Mouse (Mus musculus): ENCODE measurements around the gene Clrn2. TPM values are rescaled to one million over a fixed set of nuclear protein-coding genes. Genes with fewer than 3 reads are reported as not detected.
"Not testable (repeated sequence)": the region's sequence is repeated elsewhere in the genome, so short reads cannot be mapped to it uniquely, and the experiment has no call there.

Gene Clrn2
- total and polyA plus RNA-seq, 2 experiments from 2014 or later = 0.36 TPM; not detected in 1

DNA sequence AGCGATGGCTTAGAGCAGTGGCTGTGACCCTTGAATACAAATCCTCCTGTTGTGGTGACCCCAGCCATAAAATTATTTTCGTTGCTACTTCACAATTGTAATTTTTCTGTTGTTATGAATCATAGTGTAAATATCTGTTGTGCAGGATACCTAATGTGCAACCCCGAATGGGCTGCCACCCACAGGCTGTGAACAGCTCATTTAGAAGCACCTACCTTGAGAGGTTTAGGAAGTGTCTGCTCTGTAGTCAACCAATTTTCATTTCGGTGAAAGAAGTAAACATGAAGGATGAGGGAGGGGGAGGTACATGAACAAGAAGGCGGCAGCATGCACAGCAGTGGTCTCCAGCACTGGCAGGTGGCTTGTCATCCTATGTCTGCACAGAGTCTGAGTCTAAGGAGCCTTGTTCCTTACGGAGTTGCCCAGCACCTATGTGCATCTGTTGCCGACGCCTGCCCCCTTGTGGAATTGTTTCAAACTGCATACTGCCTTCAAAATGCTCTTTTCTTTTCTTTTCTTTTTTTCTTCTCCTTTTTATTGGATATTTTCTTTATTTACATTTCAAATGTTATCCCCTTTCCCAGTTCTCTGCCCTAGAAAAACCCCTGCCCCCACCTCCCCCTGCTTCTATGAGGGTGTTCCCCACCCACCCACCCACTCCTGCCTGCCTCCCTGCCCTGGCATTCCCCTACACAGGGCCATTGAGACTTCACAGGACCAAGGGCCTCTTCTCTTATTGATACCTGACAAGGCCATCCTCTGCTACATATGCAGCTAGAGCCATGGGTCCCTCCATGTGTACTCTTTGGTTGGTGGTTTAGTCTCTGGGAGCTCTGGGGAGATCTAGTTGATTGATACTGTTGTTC, 29.3 kb upstream of the Clrn2 start:
- Histone ChIP-seq H3K4me3 (ENCODE audit: low read length) (no peak overlapping the region), H3K4me1 (ENCODE audit: insufficient read depth, low read length) (no peaks in the 10 kb centered on the region), H3K36me3 (ENCODE audit: insufficient read depth, low read length) (no peaks in the 10 kb centered on the region), H3K27ac (no peak overlapping the region), H3K9ac (replicated peaks; ENCODE audit: low read length) (no peak overlapping the region), H3K27me3 (ENCODE audit: insufficient read depth, low read length) (no peaks in the 10 kb centered on the region), H3K9me3 (ENCODE audit: low read length) (no peaks in the 10 kb centered on the region), H3K4me2 (ENCODE audit: low read depth, low read length) (no peak overlapping the region)
- DNase-seq (ENCODE audit: low spot score) (peak; percentile 81), ATAC-seq (peak; percentile 90)
- WGBS = 39% methylated on average over 8 of the region's 8 CpGs
- peak; percentile 88 for TF ChIP-seq CTCF (IDR thresholded peaks at IDR 0.05; ENCODE audit: low read depth)

DNA sequence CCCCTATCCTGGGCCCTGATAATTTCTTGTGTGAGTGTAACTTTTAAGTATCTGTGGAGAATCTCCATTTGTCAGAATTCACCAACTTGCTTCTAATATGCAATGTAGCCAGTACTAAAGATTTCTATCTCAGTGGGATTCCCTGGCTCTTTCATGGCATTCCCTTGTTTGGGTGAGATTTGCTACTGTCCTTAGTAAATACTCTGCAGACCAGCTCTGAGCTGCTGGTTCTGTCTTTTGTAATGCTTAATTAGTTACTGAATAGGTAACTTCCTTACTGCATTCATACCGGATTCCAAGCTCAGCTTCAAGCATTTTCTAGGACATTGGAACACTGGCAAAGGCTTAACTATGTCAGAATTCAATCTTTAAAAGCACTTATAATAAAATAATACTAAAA, 27.8 kb upstream of the Clrn2 start:
- not testable (repeated sequence) for H3K36me3 ChIP-seq (ENCODE audit: insufficient read depth, low read length); ATAC-seq; H3K4me2 ChIP-seq (ENCODE audit: low read depth, low read length); H3K4me3 ChIP-seq (ENCODE audit: low read length); H3K9me3 ChIP-seq (ENCODE audit: low read length); DNase-seq (ENCODE audit: low spot score); H3K27me3 ChIP-seq (ENCODE audit: insufficient read depth, low read length); H3K4me1 ChIP-seq (ENCODE audit: insufficient read depth, low read length); H3K27ac ChIP-seq; H3K9ac ChIP-seq (replicated peaks; ENCODE audit: low read length)
- 49% methylated on average over 1 of the region's 1 CpGs for WGBS

DNA sequence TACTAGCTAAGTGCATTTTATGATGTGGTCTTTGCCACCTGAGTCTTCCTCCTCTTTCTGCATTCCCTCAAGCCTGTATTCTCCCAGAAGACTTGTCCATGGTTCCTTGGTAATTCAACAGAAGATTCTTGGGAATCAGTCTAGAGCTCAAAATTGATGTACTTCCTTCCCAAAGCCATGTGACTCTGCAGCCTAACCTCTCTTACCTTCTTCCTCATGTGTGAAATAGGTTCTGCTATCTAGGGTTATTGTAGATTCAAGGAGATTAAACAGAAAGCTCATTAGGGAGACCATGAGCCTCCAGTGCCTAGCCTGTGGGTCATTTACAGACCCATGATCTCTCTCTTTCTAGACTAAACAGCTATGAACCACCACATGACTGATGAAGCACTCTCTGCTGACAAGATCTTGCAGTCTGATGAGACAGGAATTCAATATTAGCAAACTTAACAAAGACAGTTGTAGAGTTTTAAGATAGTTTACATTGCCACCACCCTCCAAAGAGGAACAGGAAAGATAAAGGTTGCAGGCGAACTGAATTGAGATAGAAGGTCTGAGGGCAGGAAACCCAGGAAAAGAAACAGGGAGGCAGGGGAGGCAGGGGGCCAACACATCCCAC, 27.0 kb upstream of the Clrn2 start:
- WGBS = 87% methylated on average over 1 of the region's 1 CpGs
- no peak overlapping the region for H3K4me3 ChIP-seq (ENCODE audit: low read length)
- H3K27ac ChIP-seq = no peak overlapping the region
- H3K4me2 ChIP-seq (ENCODE audit: low read depth, low read length) = no peak overlapping the region
- H3K9me3 ChIP-seq (ENCODE audit: low read length) = no peaks in the 10 kb centered on the region
- ATAC-seq (no peak), DNase-seq (ENCODE audit: low spot score) (no peak)
- no peaks in the 10 kb centered on the region for H3K4me1 ChIP-seq (ENCODE audit: insufficient read depth, low read length)
- no peaks in the 10 kb centered on the region for H3K36me3 ChIP-seq (ENCODE audit: insufficient read depth, low read length)
- no peaks in the 10 kb centered on the region for H3K27me3 ChIP-seq (ENCODE audit: insufficient read depth, low read length)
- H3K9ac ChIP-seq (replicated peaks; ENCODE audit: low read length) = no peak overlapping the region
- TF ChIP-seq CTCF (IDR thresholded peaks at IDR 0.05; ENCODE audit: low read depth) = no peak

DNA sequence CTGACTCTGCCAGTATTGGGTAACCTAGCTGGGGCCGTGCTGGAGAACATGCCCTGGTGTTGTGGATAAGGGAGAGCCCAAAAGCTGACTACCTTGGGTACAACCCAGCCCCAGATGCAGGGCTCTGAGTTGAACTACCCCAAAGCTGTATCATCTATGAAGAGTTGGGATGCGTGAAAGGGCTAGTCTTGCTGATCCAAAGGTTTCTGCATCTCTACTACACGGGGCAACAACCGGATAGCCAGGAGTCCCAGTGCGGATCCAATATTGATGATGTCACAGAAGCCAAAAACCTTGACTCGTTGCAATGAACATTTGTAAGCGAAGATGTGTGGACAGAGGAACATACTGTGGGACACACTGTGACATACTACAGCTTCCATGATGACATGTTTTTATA, 25.7 kb upstream of the Clrn2 start:
- no peaks in the 10 kb centered on the region; the same call in 1 of the 2 replicates for H3K36me3 ChIP-seq (ENCODE audit: insufficient read depth, low read length)
- H3K9me3 ChIP-seq (ENCODE audit: low read length) = no peaks in the 10 kb centered on the region
- H3K4me3 ChIP-seq (ENCODE audit: low read length) = no peak overlapping the region
- WGBS = 96% methylated on average over 7 of the region's 7 CpGs
- no peak for ATAC-seq
- H3K27ac ChIP-seq = no peak overlapping the region
- TF ChIP-seq CTCF (IDR thresholded peaks at IDR 0.05; ENCODE audit: low read depth) = no peak
- H3K27me3 ChIP-seq (ENCODE audit: insufficient read depth, low read length) = no peaks in the 10 kb centered on the region
- no peak overlapping the region for H3K9ac ChIP-seq (replicated peaks; ENCODE audit: low read length)
- no peak for DNase-seq (ENCODE audit: low spot score)
- no peaks in the 10 kb centered on the region for H3K4me1 ChIP-seq (ENCODE audit: insufficient read depth, low read length)
- H3K4me2 ChIP-seq (ENCODE audit: low read depth, low read length) = no peak overlapping the region

DNA sequence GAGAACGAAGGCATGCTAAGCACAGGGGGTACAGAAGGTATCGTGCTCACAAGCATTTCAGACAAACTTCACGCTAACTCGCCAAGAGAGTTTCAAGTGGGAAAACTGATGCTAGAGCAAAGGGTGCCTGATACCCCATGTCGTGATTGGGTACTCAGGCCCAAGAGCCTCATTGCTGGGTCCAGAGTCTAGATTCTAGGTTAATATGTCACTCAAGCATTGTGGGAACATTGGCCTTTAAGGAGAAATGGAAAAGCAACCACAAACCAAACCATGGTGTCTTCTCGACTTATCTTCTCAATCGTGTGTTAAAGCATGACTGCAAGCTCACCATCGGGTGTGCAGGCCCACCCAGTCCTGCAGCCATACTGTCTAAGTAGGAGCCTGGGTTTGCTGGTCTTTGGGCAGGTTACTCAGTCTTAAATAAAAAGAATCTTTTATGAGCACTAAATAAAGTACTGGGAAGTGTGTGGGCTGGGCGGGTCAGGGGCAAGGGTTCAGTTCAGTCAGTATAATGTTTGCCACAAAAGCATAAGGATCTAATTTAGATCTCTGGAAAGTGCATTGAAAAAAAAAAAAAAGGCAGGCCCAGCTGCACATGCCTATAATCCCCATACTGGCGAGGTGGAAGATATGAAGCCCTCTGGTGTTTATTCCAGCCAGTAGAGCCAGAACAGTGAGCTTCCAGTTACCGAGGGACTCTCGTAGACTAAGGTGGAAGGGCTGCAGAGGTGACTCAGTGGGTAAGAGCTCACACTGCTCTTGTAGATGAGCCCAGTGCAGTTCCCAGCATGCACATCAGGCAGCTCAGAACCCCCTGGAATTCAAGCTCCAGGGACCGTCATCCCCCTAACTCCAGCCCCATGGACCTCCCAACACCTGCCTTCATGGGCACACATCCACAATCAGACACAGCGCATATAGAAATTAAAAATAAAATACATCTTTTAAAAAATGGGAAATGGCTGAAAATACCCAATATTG, 17.3 kb upstream of the Clrn2 start:
- Histone ChIP-seq H3K4me2 (ENCODE audit: low read depth, low read length) (no peak overlapping the region), H3K9me3 (ENCODE audit: low read length) (no peaks in the 10 kb centered on the region), H3K27me3 (ENCODE audit: insufficient read depth, low read length) (no peaks in the 10 kb centered on the region), H3K9ac (replicated peaks; ENCODE audit: low read length) (no peak overlapping the region), H3K4me1 (ENCODE audit: insufficient read depth, low read length) (no peaks in the 10 kb centered on the region), H3K4me3 (ENCODE audit: low read length) (no peak overlapping the region), H3K27ac (no peak overlapping the region), H3K36me3 (ENCODE audit: insufficient read depth, low read length) (peaks cover 13% of the 10 kb centered on the region)
- DNase-seq (ENCODE audit: low spot score) (no peak), ATAC-seq (no peak)
- WGBS = 92% methylated on average over 14 of the region's 14 CpGs
- no peak for TF ChIP-seq CTCF (IDR thresholded peaks at IDR 0.05; ENCODE audit: low read depth)

DNA sequence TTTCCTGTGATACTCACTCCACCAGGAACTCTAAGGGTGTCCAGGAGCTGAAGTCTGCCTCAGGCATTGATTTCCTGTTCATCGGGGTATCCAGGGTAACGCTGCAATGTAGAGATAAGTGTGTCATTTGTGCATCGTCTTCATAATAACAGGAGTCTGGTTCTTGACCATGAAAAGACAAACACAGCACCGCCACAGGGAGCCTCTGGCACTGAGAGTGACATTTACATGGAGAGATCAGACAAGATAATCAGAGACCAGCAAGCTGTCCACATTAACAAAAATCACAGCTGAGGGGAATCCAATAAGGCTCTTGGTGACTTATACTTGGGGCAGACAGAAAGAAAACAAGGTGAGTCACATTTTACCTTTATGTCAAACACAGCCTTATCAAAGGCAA, 15.7 kb upstream of the Clrn2 start:
- Histone ChIP-seq H3K36me3 (ENCODE audit: insufficient read depth, low read length) (peaks cover 13% of the 10 kb centered on the region), H3K4me1 (ENCODE audit: insufficient read depth, low read length) (no peaks in the 10 kb centered on the region), H3K4me3 (ENCODE audit: low read length) (no peak overlapping the region), H3K27ac (no peak overlapping the region), H3K27me3 (ENCODE audit: insufficient read depth, low read length) (no peaks in the 10 kb centered on the region), H3K9me3 (ENCODE audit: low read length) (no peaks in the 10 kb centered on the region), H3K9ac (replicated peaks; ENCODE audit: low read length) (no peak overlapping the region), H3K4me2 (ENCODE audit: low read depth, low read length) (no peak overlapping the region)
- WGBS = 53% methylated on average over 4 of the region's 4 CpGs
- ATAC-seq (peak; percentile 48), DNase-seq (ENCODE audit: low spot score) (peak; percentile 27)
- no peak for TF ChIP-seq CTCF (IDR thresholded peaks at IDR 0.05; ENCODE audit: low read depth)

Measured in hindbrain, postnatal 0 days (tissue).